Mouse (Mus musculus) MEL (cell line): ENCODE measurements around the gene Gosr2.

Source experiments
- CHD2 ChIP-seq: IDR thresholded peaks from 2 replicates; pipeline ENCODE4 v1.6.1; 2011; ENCODE audit warnings: low read length, improper control_type of control experiment
- CTCF ChIP-seq, 3 experiments: IDR thresholded peaks in 2 of 3; conservative IDR thresholded peaks in 1 of 3; 2 replicates each; pipeline ENCODE4 v1.5.1; 2011 to 2012; ENCODE audit warnings: low read length in 3 of 3, low read depth in 2 of 3, mild to moderate bottlenecking in 2 of 3, improper control_type of control experiment in 1 of 3, inconsistent platforms in 1 of 3, mixed read lengths in 1 of 3, moderate library complexity in 1 of 3; ENCODE audit not compliant: control insufficient read depth in 1 of 3, insufficient read depth in 1 of 3, poor library complexity in 1 of 3, severe bottlenecking in 1 of 3
- E2F4 ChIP-seq: IDR thresholded peaks from 2 replicates; pipeline ENCODE4 v1.6.1; 2011; ENCODE audit warnings: low read depth, low read length, improper control_type of control experiment, borderline replicate concordance
- EP300 ChIP-seq, 2 experiments: IDR thresholded peaks; 2 replicates each; pipeline ENCODE4 v1.6.1; 2011; ENCODE audit warnings: improper control_type of control experiment in 2 of 2, low read length in 2 of 2, low read depth in 1 of 2, mild to moderate bottlenecking in 1 of 2
- ETS1 ChIP-seq: IDR thresholded peaks from 2 replicates; pipeline ENCODE4 v1.6.1; 2012; ENCODE audit warnings: low read depth, mild to moderate bottlenecking, inconsistent platforms, low read length, improper control_type of control experiment, moderate library complexity
- MAFK ChIP-seq: IDR thresholded peaks from 2 replicates; pipeline ENCODE4 v1.6.1; 2011; ENCODE audit warnings: low read depth, mild to moderate bottlenecking, low read length, improper control_type of control experiment, borderline replicate concordance
- POLR2AphosphoS2 ChIP-seq: IDR thresholded peaks from 2 replicates; pipeline ENCODE4 v1.6.1; 2011; ENCODE audit warnings: low read length, improper control_type of control experiment
- SIN3A ChIP-seq: IDR thresholded peaks from 2 replicates; pipeline ENCODE4 v1.6.1; 2012; ENCODE audit warnings: low read length, improper control_type of control experiment, inconsistent platforms
- TAL1 ChIP-seq: IDR thresholded peaks from 2 replicates; pipeline ENCODE4 v1.6.1; 2012; ENCODE audit warnings: mild to moderate bottlenecking, inconsistent platforms, low read length, moderate library complexity, mixed read lengths
- USF2 ChIP-seq, 2 experiments: IDR thresholded peaks; 2 replicates each; pipeline ENCODE4 v1.6.1; 2011 to 2012; ENCODE audit warnings: improper control_type of control experiment in 2 of 2, low read length in 2 of 2, borderline replicate concordance in 1 of 2, inconsistent platforms in 1 of 2, low read depth in 1 of 2, mild to moderate bottlenecking in 1 of 2; ENCODE audit not compliant: insufficient read depth in 1 of 2
- ZKSCAN1 ChIP-seq: IDR thresholded peaks from 2 replicates; pipeline ENCODE4 v1.6.1; 2012; ENCODE audit warnings: low read depth, mild to moderate bottlenecking, inconsistent platforms, low read length, improper control_type of control experiment, moderate library complexity
- ZMIZ1 ChIP-seq: IDR thresholded peaks from 2 replicates; pipeline ENCODE4 v1.6.1; 2012; ENCODE audit warnings: low read depth, mild to moderate bottlenecking, inconsistent platforms, low read length, improper control_type of control experiment, moderate library complexity

DNA sequence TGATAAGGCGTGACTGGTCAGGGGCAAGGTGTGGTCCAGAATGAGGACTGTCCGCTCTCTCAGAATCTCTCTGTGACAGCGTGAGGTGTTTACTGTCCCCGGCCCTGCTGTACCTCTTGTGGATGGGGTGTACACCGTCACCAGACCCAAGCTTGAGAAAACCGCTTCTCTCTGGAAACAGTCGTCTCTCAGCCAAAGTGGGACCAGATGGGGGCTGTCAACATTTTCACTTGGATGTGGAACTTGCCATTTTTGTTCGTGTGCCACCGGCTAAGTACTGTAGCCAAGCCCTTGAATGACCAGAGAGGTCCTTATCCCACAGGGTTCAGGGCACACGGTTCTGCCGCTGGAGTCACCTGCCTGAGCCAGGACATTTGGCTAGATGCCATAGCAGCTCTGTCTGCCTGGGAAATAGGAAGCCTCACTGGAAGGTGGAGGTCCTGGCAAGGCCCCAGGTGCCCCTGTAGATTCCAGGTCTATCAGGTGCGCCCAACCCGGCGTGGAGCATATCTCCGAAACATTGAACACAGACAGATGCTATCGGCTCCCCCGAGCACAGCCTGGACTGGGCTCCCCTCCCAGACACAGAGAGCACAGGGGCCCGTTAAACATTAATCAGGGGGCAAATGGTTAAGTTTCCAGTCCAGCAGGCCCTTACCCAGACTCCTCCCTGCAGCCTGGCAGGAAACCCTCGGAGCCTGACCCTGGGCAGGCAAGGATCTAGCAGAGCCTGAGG lies 37.5 kb upstream of the Gosr2 start:
- TF ChIP-seq ZKSCAN1 (no peak), E2F4 (no peak), POLR2AphosphoS2 (no peak), TAL1 (no peak), MAFK (no peak), EP300 (IDR thresholded peaks at IDR 0.05; ENCODE audit: low read depth in 1 of 2, low read length in 2 of 2) (no peak), ETS1 (no peak), CHD2 (no peak), SIN3A (no peak), ZMIZ1 (no peak), CTCF (IDR thresholded peaks at IDR 0.05 in 2 of 3, conservative IDR thresholded peaks at IDR 0.05 in 1 of 3; ENCODE audit: control insufficient read depth in 1 of 3, insufficient read depth in 1 of 3, low read depth in 2 of 3, low read length in 3 of 3, poor library complexity in 1 of 3, severe bottlenecking in 1 of 3) (no peak), USF2 (IDR thresholded peaks at IDR 0.05; ENCODE audit: borderline replicate concordance in 1 of 2, insufficient read depth in 1 of 2, low read depth in 1 of 2, low read length in 2 of 2) (no peak)
